Mouse (Mus musculus) heart, adult 2 months (tissue): ENCODE measurements around the gene Cog7.

Experiments used
- CTCF ChIP-seq: fragments of 200-600 bp; IDR thresholded peaks from 2 replicates; pipeline ENCODE4 v1.8.1; 2022; ENCODE audit warnings: antibody characterized with exemption, mild to moderate bottlenecking, moderate library complexity
- POLR2A ChIP-seq: fragments of 200-500 bp; IDR thresholded peaks from 2 replicates; pipeline ENCODE4 v1.6.1; 2011; ENCODE audit warnings: mild to moderate bottlenecking, low read depth, low read length, control low read depth; ENCODE audit not compliant: insufficient read depth

DNA sequence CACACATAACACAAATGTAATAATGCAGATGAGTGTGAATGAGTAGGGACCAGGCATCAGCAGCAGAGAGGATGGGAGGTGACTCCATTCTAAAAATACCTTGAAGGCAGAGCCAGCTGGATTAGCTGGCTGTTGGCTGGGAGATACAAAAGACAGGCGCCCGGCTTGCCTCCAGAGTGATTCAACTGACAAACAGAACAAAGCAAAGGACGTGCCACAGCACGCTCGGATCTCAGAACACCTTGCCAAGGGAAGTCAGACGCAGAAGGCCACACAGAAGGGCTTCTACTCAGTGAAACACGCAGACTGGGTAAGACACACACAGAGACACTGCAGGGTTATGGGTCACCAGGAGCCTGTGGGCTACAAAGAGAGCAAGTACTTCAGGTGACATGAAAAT is 140.7 kb downstream of the Cog7 start:
- TF ChIP-seq CTCF = no peak
- no peak for TF ChIP-seq POLR2A
